Mouse (Mus musculus): ENCODE measurements around the gene Spata25. TPM values are rescaled to one million over a fixed set of nuclear protein-coding genes. Genes with fewer than 3 reads are reported as not detected.
"Not testable (repeated sequence)": the region's sequence is repeated elsewhere in the genome, so short reads cannot be mapped to it uniquely, and the experiment has no call there.

The Spata25 gene
- total RNA-seq, 4 experiments from 2014 or later: 0.54 to 1.3 TPM; not detected in 2

- DNase-seq (ENCODE audit: low spot score in 2 of 2): no peak
Observed at GRCm38 (mm10) chr2:164805332-164805718, 23.0 kb downstream of the Spata25 start.

GRCm38 (mm10) chr2:164804533-164805331 is 23.6 kb downstream of the Spata25 start, which contains the start of the genes Acot8 and Zswim3:
Gene Acot8, minus strand, starts transcription at chr2:164804882.
Gene Zswim3, plus strand, starts transcription at chr2:164805098.
- peak; percentile 98 to 99 for DNase-seq (ENCODE audit: low spot score in 2 of 2)

GRCm38 (mm10) chr2:164803921-164804313 is 24.4 kb downstream of the Spata25 start:
- no peak for DNase-seq (ENCODE audit: low spot score in 2 of 2)

GRCm38 (mm10) chr2:164803201-164803920 is 25.0 kb downstream of the Spata25 start:
- DNase-seq (ENCODE audit: low spot score in 2 of 2): no peak

- DNase-seq (ENCODE audit: low spot score in 2 of 2): no peak
Observed at GRCm38 (mm10) chr2:164800252-164801004, 27.9 kb downstream of the Spata25 start.

GRCm38 (mm10) chr2:164798554-164798953 is 29.8 kb downstream of the Spata25 start:
- not testable (repeated sequence) for DNase-seq (ENCODE audit: low spot score in 2 of 2)

GRCm38 (mm10) chr2:164795868-164796267 is 32.5 kb downstream of the Spata25 start:
- DNase-seq (ENCODE audit: low spot score in 2 of 2): no peak

- peak; percentile 80 to 86 for DNase-seq (ENCODE audit: low spot score in 2 of 2)
Observed at GRCm38 (mm10) chr2:164794293-164794692, 34.0 kb downstream of the Spata25 start.

GRCm38 (mm10) chr2:164793772-164794171 is 34.6 kb downstream of the Spata25 start:
- no peak for DNase-seq (ENCODE audit: low spot score in 2 of 2)

GRCm38 (mm10) chr2:164793236-164793635 is 35.1 kb downstream of the Spata25 start:
- peak in 1 of 2 experiments; percentile 51 for DNase-seq (ENCODE audit: low spot score in 2 of 2)

GRCm38 (mm10) chr2:164792400-164793190 is 35.7 kb downstream of the Spata25 start:
- no peak for DNase-seq (ENCODE audit: low spot score in 2 of 2)

GRCm38 (mm10) chr2:164791841-164792261 is 36.5 kb downstream of the Spata25 start:
- DNase-seq (ENCODE audit: low spot score in 2 of 2): no peak

- no peak for DNase-seq (ENCODE audit: low spot score in 2 of 2)
Observed at GRCm38 (mm10) chr2:164790451-164790850, 37.9 kb downstream of the Spata25 start.

GRCm38 (mm10) chr2:164788411-164788810 is 39.9 kb downstream of the Spata25 start:
- no peak for DNase-seq (ENCODE audit: low spot score in 2 of 2)

- no peak for DNase-seq (ENCODE audit: low spot score in 2 of 2)
Observed at GRCm38 (mm10) chr2:164787779-164788178, 40.6 kb downstream of the Spata25 start.

- no peak for DNase-seq (ENCODE audit: low spot score in 2 of 2)
Observed at GRCm38 (mm10) chr2:164787032-164787431, 41.3 kb downstream of the Spata25 start.

- DNase-seq (ENCODE audit: low spot score in 2 of 2): no peak
Observed at GRCm38 (mm10) chr2:164786388-164786885, 41.9 kb downstream of the Spata25 start.

GRCm38 (mm10) chr2:164785481-164786387 is 42.6 kb downstream of the Spata25 start, which contains the start of gene Snx21:
Gene Snx21, plus strand, starts transcription at chr2:164785823.
- DNase-seq (ENCODE audit: low spot score in 2 of 2): peak; percentile 76 to 82

- no peak for DNase-seq (ENCODE audit: low spot score in 2 of 2)
Observed at GRCm38 (mm10) chr2:164784869-164785420, 43.4 kb downstream of the Spata25 start.

All from layer of hippocampus, adult 8-10 months (tissue).